Mouse (Mus musculus): Measurements from ENCODE around the gene Tgfa. TPM values are rescaled to one million over a fixed set of nuclear protein-coding genes. Genes with fewer than 3 reads are reported as not detected.
A peak's percentile ranks its signal among the peaks of the same experiment; 100 is the strongest.

Tgfa gene
- 5.3 and 10.0 TPM in 2 replicates for polyA plus RNA-seq (2012; rRNA removed)

DNA sequence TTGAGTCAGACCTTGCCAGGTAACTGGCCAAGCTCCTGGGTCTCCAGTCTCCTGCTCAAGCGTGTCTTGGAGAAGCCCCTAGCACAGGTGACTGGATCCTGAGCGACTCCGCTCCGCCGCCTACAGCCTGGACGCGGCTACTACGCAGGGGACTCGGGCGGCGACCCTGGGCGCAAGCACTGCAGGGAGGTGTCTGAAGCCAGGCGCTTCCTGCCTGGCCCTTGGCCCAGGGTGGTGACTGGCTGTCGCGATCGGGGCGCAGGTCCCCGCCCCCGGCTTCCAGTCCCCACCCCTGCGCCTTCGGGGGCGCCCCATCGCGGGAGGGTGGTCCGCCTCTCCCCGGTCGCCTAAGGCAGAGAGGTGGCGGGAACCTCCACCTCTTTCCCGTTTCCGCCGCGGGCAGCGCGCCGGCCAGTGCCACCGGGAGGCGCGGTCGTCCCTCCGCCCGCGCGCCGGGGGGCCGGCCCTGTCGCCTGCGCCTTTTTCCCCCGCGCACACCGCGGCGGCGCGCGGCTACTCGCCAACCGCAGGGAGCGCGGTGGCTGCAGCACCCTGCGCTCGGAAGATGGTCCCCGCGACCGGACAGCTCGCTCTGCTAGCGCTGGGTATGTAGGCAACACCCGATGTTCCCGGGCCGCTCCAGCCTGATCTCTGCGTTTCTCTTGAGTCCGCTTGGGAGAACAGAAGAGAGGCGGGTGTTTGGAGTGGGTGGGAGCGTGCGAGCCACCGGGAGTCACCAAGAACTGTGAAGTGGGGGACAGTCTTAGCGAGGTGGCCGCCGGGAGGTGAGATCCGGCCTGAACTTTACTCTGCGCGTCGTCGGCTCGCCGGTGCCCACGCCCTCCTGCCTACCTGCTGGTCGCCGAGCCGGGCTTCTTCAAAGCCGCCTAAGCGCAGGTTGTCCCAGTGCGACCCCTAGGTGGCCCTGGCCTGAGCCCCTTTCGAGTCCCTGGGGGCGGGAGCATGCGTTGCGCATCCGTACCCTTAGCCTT, at the start of gene Tgfa:
Gene Tgfa, plus strand, starts transcription at position 283 of the 992 bp plus-strand sequence.
- peak; percentile 65 for TF ChIP-seq CTCF (IDR thresholded peaks at IDR 0.05; ENCODE audit: borderline replicate concordance, extremely low read depth, insufficient read depth, insufficient read length)
- no peak for TF ChIP-seq POLR2A (IDR thresholded peaks at IDR 0.05; ENCODE audit: borderline replicate concordance, extremely low read depth, insufficient read depth, insufficient read length, poor library complexity, severe bottlenecking)
- DNase-seq (ENCODE audit: low read depth) = peak; percentile 74

DNA sequence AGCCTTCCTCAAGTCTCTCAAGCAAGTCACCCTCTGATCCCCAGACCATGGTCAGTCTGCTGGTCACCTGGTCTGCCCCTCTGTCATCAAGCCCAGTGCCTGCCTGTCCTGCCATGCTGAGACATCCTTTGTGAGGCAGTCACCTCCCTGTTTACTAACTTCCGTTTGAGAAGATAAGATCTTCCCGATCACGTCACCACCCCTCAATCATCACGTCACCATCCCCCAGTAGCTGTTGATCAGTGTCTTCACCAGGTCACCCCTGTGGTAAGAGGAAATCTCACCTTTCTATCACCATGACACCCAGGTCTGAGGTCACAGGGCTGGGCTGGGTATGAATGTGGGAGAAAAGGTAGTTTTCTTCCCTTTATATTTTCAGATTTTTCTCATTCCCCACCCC, 46.5 kb upstream of the Tgfa start:
- no peak for DNase-seq (ENCODE audit: low read depth)
- TF ChIP-seq CTCF (IDR thresholded peaks at IDR 0.05; ENCODE audit: borderline replicate concordance, extremely low read depth, insufficient read depth, insufficient read length) = no peak
- TF ChIP-seq POLR2A (IDR thresholded peaks at IDR 0.05; ENCODE audit: borderline replicate concordance, extremely low read depth, insufficient read depth, insufficient read length, poor library complexity, severe bottlenecking) = no peak

DNA sequence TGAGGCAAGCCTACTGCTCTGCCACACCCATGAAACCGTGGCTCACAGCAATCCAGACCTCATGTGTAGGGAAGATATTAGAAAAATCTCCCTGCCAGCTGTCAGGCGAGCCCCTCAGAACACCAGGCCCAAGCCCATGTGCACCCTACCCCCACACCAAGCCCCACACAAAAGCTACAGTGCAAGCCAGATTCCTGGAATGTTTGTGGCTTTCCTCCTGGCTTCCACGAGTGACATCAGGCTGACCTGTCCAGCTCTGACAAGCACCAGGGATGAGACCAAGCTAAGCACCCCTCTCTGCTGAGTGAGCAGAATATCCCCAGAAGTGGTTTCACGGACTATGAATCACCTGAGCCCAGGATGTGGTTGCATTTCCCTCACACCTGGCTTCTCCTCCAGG, 46.0 kb upstream of the Tgfa start:
- no peak for DNase-seq (ENCODE audit: low read depth)
- no peak for TF ChIP-seq POLR2A (IDR thresholded peaks at IDR 0.05; ENCODE audit: borderline replicate concordance, extremely low read depth, insufficient read depth, insufficient read length, poor library complexity, severe bottlenecking)
- TF ChIP-seq CTCF (IDR thresholded peaks at IDR 0.05; ENCODE audit: borderline replicate concordance, extremely low read depth, insufficient read depth, insufficient read length) = no peak

DNA sequence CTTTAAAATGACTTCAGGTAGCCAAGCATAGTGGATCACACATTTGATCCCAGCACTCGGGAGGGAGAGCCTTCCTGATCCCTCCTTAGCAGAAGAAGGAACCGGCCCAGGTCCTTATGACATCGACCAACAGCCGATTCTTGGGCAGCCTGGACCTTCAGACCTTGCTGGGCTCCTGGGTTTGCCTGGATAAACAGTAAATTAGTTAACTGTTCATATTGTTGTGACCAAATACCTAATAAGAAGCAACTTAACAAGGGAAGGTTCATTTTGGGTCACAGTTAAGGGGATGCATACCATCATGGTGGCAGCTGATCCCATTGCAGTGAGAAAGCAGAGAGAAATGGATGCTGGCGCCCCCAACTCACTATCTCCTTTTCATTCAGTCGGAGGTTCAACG, 42.3 kb upstream of the Tgfa start:
- TF ChIP-seq POLR2A (IDR thresholded peaks at IDR 0.05; ENCODE audit: borderline replicate concordance, extremely low read depth, insufficient read depth, insufficient read length, poor library complexity, severe bottlenecking) (no peak), CTCF (IDR thresholded peaks at IDR 0.05; ENCODE audit: borderline replicate concordance, extremely low read depth, insufficient read depth, insufficient read length) (no peak)
- no peak for DNase-seq (ENCODE audit: low read depth)

DNA sequence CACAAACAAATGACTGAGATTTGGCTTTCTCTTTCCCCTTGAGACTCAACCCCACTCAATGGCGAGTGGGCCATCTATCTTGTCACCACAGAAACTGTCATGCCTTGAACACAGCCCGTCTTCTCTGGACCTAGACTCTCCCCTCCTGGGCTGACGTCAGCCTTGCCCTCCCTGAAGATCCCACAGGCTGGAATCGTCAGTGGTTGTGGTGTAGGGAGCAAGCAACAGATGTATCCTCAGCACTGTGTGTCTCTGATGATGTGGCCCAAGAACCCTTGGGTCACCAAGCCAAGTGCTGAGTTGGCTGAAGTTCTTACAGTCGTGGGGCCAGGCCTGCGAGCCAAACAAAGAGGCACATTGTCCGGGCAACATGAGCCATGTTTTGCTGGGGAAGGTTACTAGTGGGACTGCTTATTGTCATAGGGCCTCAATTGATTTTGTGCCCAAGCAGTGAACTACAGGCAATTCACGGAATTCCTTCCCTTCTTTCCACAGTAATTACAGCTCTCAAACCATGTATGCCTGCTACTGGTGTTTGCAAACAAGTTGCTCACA, 41.5 kb upstream of the Tgfa start:
- DNase-seq (ENCODE audit: low read depth) = no peak
- TF ChIP-seq POLR2A (IDR thresholded peaks at IDR 0.05; ENCODE audit: borderline replicate concordance, extremely low read depth, insufficient read depth, insufficient read length, poor library complexity, severe bottlenecking) (no peak), CTCF (IDR thresholded peaks at IDR 0.05; ENCODE audit: borderline replicate concordance, extremely low read depth, insufficient read depth, insufficient read length) (no peak)

DNA sequence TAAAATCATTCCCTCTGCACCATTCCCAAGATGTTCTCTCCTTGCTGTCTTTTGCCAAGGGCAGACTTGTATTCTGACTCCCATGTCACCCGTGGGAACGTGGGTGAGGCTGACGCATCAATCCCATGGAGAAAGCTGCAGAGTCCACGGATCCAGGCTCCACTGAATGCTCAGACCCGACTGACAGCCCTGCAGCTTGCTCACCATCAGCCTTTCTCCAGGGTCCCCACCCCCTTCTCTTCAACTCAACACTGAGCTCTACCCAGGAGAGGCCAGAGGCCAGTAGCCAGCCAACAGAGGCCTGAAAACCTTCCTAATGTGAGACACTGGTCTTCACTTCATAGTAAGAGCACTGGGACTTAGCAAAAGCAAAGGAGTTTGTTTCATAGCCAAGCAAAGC, 41.0 kb upstream of the Tgfa start:
- no peak for DNase-seq (ENCODE audit: low read depth)

DNA sequence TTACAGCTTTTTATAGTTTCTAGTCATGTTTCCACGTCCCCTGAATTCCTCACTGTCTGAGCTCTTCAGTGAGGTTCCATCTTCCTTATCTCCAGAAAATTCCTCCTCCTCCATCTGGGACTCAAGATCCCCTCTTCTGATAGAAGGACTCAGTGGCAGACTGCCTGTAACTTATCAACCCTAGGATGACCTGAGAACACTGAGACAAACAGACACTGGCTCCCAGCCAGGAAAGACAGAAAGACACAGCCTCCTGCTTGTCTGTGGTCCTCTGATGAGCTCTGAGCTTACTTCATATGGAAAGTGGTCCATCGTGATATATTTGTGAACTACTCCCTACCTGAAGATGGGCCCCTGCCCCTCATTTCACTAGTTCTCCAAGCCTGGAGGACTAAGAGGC, 40.5 kb upstream of the Tgfa start:
- no peak for DNase-seq (ENCODE audit: low read depth)
- TF ChIP-seq POLR2A (IDR thresholded peaks at IDR 0.05; ENCODE audit: borderline replicate concordance, extremely low read depth, insufficient read depth, insufficient read length, poor library complexity, severe bottlenecking) (no peak), CTCF (IDR thresholded peaks at IDR 0.05; ENCODE audit: borderline replicate concordance, extremely low read depth, insufficient read depth, insufficient read length) (no peak)

More for the DNA sequence above, 41.0 kb upstream of the Tgfa start:
- no peak for TF ChIP-seq CTCF (IDR thresholded peaks at IDR 0.05; ENCODE audit: borderline replicate concordance, extremely low read depth, insufficient read depth, insufficient read length)

DNA sequence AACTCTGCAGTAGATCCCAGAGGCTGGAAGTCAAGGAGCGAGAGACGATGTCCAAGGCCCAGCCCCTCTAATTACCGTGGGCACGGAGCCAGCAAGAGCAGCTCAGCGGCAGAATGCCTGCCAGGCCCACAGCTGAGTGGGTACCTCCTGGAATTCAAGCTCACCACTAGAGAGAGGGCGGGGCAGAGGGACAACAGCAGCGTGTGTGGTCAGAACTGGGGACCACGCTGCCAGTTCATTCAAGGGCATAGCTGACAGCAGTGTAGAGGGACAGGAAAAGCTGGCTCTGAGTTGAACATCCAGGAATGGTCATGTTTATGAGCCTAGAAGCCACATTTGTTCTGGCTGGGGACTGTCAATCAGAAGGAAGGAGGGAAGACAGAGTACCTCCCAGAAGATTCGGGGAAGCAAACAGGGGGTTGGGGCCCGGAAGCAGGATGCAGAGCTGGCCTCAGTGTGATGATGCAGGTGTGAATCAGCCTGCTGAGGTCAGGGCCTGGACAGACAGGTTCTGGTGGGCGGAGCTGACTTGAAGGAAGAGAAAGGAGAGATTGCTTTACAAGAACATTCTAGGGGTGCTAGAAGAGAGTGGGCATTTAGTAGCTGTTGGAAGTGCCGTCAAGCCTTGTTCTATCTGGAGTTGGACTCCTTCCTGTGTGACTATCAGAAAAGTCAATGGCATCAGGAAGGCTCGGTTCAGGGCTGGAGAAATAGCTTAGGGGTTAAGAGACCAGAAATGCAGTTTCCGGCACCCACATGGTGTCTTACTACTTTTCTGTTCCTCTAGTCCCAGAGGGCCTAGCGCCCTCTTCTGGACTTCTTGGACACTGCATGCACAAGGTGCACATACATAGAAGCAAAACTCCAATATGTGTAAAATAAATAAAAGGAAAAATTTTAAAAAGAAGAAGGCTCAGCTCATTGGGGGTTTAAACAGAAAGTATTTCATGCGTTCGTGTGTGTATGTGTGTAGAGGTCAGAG, 37.5 kb upstream of the Tgfa start:
- TF ChIP-seq POLR2A (IDR thresholded peaks at IDR 0.05; ENCODE audit: borderline replicate concordance, extremely low read depth, insufficient read depth, insufficient read length, poor library complexity, severe bottlenecking) (no peak), CTCF (IDR thresholded peaks at IDR 0.05; ENCODE audit: borderline replicate concordance, extremely low read depth, insufficient read depth, insufficient read length) (no peak)
- DNase-seq (ENCODE audit: low read depth) = peak; percentile 66

DNA sequence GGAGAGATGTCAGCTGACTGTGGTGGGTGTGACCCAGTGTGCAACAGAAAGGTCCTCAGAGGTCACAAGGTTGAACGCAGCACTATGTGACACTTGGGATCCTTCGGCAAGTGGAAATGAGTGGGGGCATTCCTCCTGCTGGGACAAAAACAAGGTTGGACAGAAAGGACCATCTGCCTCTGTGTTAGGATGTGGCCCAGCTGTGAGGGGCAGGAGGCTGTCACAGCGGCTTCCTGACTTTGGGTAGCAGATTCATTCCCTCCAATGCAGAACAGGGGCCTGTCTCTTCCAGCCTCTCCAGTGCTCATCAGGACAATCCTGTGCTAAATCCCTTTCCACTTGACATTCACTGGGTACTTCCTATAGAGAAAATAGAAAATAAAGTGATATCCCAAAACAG, 34.1 kb upstream of the Tgfa start:
- TF ChIP-seq CTCF (IDR thresholded peaks at IDR 0.05; ENCODE audit: borderline replicate concordance, extremely low read depth, insufficient read depth, insufficient read length) = no peak
- no peak for TF ChIP-seq POLR2A (IDR thresholded peaks at IDR 0.05; ENCODE audit: borderline replicate concordance, extremely low read depth, insufficient read depth, insufficient read length, poor library complexity, severe bottlenecking)
- DNase-seq (ENCODE audit: low read depth) = no peak

DNA sequence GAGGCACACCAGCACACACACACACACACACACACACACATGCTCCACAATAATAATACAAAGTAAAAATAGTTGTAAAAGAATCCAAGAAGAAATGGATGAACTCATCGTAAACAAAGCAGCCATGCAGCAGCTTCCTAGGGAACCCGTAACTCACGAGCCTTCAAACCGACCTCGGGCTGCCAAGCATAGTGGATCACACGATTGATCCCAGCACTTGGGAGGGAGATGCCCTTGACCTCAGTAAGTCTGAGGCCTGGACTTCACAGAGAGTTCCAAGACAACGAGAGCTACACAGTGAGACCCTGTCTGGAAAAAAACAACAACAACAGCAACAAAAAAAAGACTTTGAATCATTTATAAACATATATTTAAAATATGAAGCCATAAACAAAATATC, 33.4 kb upstream of the Tgfa start:
- TF ChIP-seq POLR2A (IDR thresholded peaks at IDR 0.05; ENCODE audit: borderline replicate concordance, extremely low read depth, insufficient read depth, insufficient read length, poor library complexity, severe bottlenecking) = no peak
- no peak for TF ChIP-seq CTCF (IDR thresholded peaks at IDR 0.05; ENCODE audit: borderline replicate concordance, extremely low read depth, insufficient read depth, insufficient read length)
- DNase-seq (ENCODE audit: low read depth) = no peak

DNA sequence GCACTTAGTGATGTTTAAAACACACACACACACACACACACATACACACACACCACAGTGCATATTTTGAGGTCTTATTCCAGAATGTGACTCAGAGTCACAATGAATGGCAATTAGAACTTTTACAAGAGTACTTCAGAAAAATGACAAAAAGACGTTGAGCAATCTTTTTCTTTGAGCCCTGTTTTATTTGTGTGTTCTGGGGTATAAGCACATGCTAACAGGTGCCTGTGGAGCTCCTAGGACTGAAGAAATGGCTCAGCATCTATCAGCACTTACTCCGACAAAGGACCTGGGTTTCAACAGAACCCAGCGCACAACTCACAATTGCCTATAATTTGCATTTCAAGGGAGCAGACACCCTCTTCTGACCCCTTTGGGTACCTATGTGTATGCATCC, 31.0 kb upstream of the Tgfa start:
- TF ChIP-seq CTCF (IDR thresholded peaks at IDR 0.05; ENCODE audit: borderline replicate concordance, extremely low read depth, insufficient read depth, insufficient read length) (no peak), POLR2A (IDR thresholded peaks at IDR 0.05; ENCODE audit: borderline replicate concordance, extremely low read depth, insufficient read depth, insufficient read length, poor library complexity, severe bottlenecking) (no peak)
- no peak for DNase-seq (ENCODE audit: low read depth)
